25 mouse cellular contexts compared by ENCODE assay signal in genomic region chr3:62310493-62310892, GRCm38 (mm10).
"Had no signal": no experiment of that assay in that cellular context is flagged by ENCODE, and none has a peak within 500 bp of the region (broad histone marks: within the 10 kb centered on the region; RNA-seq: fewer than 3 reads in every experiment).

No protein-coding gene starts in this region.

- H3K36me3 ChIP-seq: heart, embryonic 13.5 days; heart, embryonic 15.5 days; hindbrain, embryonic 13.5 days; hindbrain, embryonic 15.5 days; kidney, embryonic 15.5 days; limb, embryonic 12.5 days; liver, embryonic 12.5 days had no signal

- H3K4me1 ChIP-seq: heart, embryonic 13.5 days; heart, embryonic 15.5 days; hindbrain, embryonic 13.5 days; hindbrain, embryonic 15.5 days; kidney, embryonic 15.5 days; limb, embryonic 12.5 days; liver, embryonic 12.5 days had no signal

- H3K9ac ChIP-seq: heart, embryonic 13.5 days; heart, embryonic 15.5 days; hindbrain, embryonic 13.5 days; hindbrain, embryonic 15.5 days; kidney, embryonic 15.5 days; limb, embryonic 12.5 days; liver, embryonic 12.5 days; liver, embryonic 14.5 days had no signal

- ATAC-seq: hindbrain, postnatal 0 days; intestine, embryonic 16.5 days; liver, embryonic 12.5 days had no signal

- H3K4me3 ChIP-seq: heart, adult 2 months; heart, embryonic 13.5 days; heart, embryonic 15.5 days; hindbrain, embryonic 13.5 days; hindbrain, embryonic 15.5 days; kidney, embryonic 15.5 days; limb, embryonic 12.5 days; liver, embryonic 12.5 days had no signal

- DNase-seq: gastrocnemius, postnatal 14 days; gastrocnemius, postnatal 36 days; heart, adult 11 months; heart, adult 2 months; heart, postnatal 14 days; heart, postnatal 36 days; kidney, adult 11 months; kidney, adult 2 months; kidney, adult 9 months; kidney, postnatal 10 days; kidney, postnatal 36 days; layer of hippocampus, adult 9-11 months; layer of hippocampus, postnatal 36 days; left cerebral cortex, postnatal 4 days had no signal

- H3K9me3 ChIP-seq: heart, embryonic 13.5 days; heart, embryonic 15.5 days; hindbrain, embryonic 13.5 days; hindbrain, embryonic 15.5 days; kidney, embryonic 15.5 days; limb, embryonic 12.5 days; liver, embryonic 12.5 days had no signal

- H3K27ac ChIP-seq: heart, adult 2 months; heart, embryonic 13.5 days; heart, embryonic 15.5 days; hindbrain, embryonic 13.5 days; hindbrain, embryonic 15.5 days; hindbrain, postnatal 0 days; kidney, embryonic 15.5 days; limb, embryonic 12.5 days; liver, embryonic 12.5 days; liver, embryonic 14.5 days had no signal

- H3K27me3 ChIP-seq: heart, embryonic 13.5 days; heart, embryonic 15.5 days; hindbrain, embryonic 13.5 days; hindbrain, embryonic 15.5 days; kidney, embryonic 15.5 days; limb, embryonic 12.5 days; liver, embryonic 12.5 days had no signal

- H3K4me2 ChIP-seq: heart, embryonic 11.5 days; heart, embryonic 13.5 days; heart, embryonic 15.5 days; hindbrain, embryonic 13.5 days; hindbrain, embryonic 15.5 days; kidney, embryonic 15.5 days; limb, embryonic 12.5 days; liver, embryonic 12.5 days had no signal
